Mouse (Mus musculus): Measurements from ENCODE around the gene Rai14.

Gene Rai14

GRCm38 (mm10) chr15:10714409-10715138 lies at the start of gene Rai14:
Gene Rai14, minus strand, starts transcription at chr15:10714624.
- peak; percentile 66 for DNase-seq (ENCODE audit: low spot score)

- DNase-seq (ENCODE audit: low spot score), result no peak
Measured at GRCm38 (mm10) chr15:10761441-10761840, 47.0 kb upstream of the Rai14 start.

- DNase-seq (ENCODE audit: low spot score), result no peak
Measured at GRCm38 (mm10) chr15:10760006-10760405, 45.6 kb upstream of the Rai14 start.

- DNase-seq (ENCODE audit: low spot score), result no peak
Measured at GRCm38 (mm10) chr15:10759440-10759839, 45.0 kb upstream of the Rai14 start.

- no peak for DNase-seq (ENCODE audit: low spot score)
Measured at GRCm38 (mm10) chr15:10758808-10759207, 44.4 kb upstream of the Rai14 start.

- no peak for DNase-seq (ENCODE audit: low spot score)
Measured at GRCm38 (mm10) chr15:10751141-10751540, 36.7 kb upstream of the Rai14 start.

- no peak for DNase-seq (ENCODE audit: low spot score)
Measured at GRCm38 (mm10) chr15:10750339-10750738, 35.9 kb upstream of the Rai14 start.

- no peak for DNase-seq (ENCODE audit: low spot score)
Measured at GRCm38 (mm10) chr15:10749678-10750077, 35.3 kb upstream of the Rai14 start.

GRCm38 (mm10) chr15:10747638-10748037 lies 33.2 kb upstream of the Rai14 start:
- DNase-seq (ENCODE audit: low spot score), result no peak

- DNase-seq (ENCODE audit: low spot score), result no peak
Measured at GRCm38 (mm10) chr15:10747226-10747625, 32.8 kb upstream of the Rai14 start.

GRCm38 (mm10) chr15:10746303-10747051 lies 32.1 kb upstream of the Rai14 start:
- no peak for DNase-seq (ENCODE audit: low spot score)

- DNase-seq (ENCODE audit: low spot score), result no peak
Measured at GRCm38 (mm10) chr15:10742441-10742840, 28.0 kb upstream of the Rai14 start.

GRCm38 (mm10) chr15:10739279-10739678 lies 24.9 kb upstream of the Rai14 start:
- no peak for DNase-seq (ENCODE audit: low spot score)

- no peak for DNase-seq (ENCODE audit: low spot score)
Measured at GRCm38 (mm10) chr15:10738354-10739142, 24.1 kb upstream of the Rai14 start.

GRCm38 (mm10) chr15:10735948-10736347 lies 21.5 kb upstream of the Rai14 start:
- no peak for DNase-seq (ENCODE audit: low spot score)

GRCm38 (mm10) chr15:10735216-10735615 lies 20.8 kb upstream of the Rai14 start:
- DNase-seq (ENCODE audit: low spot score), result no peak

- DNase-seq (ENCODE audit: low spot score), result no peak
Measured at GRCm38 (mm10) chr15:10731398-10731797, 17.0 kb upstream of the Rai14 start.

- no peak for DNase-seq (ENCODE audit: low spot score)
Measured at GRCm38 (mm10) chr15:10726272-10726671, 11.8 kb upstream of the Rai14 start.

GRCm38 (mm10) chr15:10724857-10725256 lies 10.4 kb upstream of the Rai14 start:
- DNase-seq (ENCODE audit: low spot score), result no peak

- DNase-seq (ENCODE audit: low spot score), result no peak
Measured at GRCm38 (mm10) chr15:10723507-10723906, 9.1 kb upstream of the Rai14 start.

- DNase-seq (ENCODE audit: low spot score), result no peak
Measured at GRCm38 (mm10) chr15:10722629-10723339, 8.4 kb upstream of the Rai14 start.

- DNase-seq (ENCODE audit: low spot score), result no peak
Measured at GRCm38 (mm10) chr15:10721259-10721781, 6.9 kb upstream of the Rai14 start.
